Mouse (Mus musculus): ENCODE data around the gene Pip4k2a.
"Not testable (repeated sequence)": the region's sequence is repeated elsewhere in the genome, so short reads cannot be mapped to it uniquely, and the experiment has no call there.

Pip4k2a gene

GRCm38 (mm10) chr2:18893336-18893735 is 104.6 kb downstream of the Pip4k2a start:
- DNase-seq (ENCODE audit: low spot score) = not testable (repeated sequence)

- no peak for DNase-seq (ENCODE audit: low spot score)
Measured at GRCm38 (mm10) chr2:18891991-18892537, 105.9 kb downstream of the Pip4k2a start.

- no peak for DNase-seq (ENCODE audit: low spot score)
Measured at GRCm38 (mm10) chr2:18890227-18891001, 107.5 kb downstream of the Pip4k2a start.

GRCm38 (mm10) chr2:18884277-18884676 is 113.6 kb downstream of the Pip4k2a start:
- no peak for DNase-seq (ENCODE audit: low spot score)

- no peak for DNase-seq (ENCODE audit: low spot score)
Measured at GRCm38 (mm10) chr2:18874626-18875025, 123.3 kb downstream of the Pip4k2a start.

GRCm38 (mm10) chr2:18874063-18874462 is 123.9 kb downstream of the Pip4k2a start:
- no peak for DNase-seq (ENCODE audit: low spot score)

GRCm38 (mm10) chr2:18873440-18873839 is 124.5 kb downstream of the Pip4k2a start:
- no peak for DNase-seq (ENCODE audit: low spot score)

- peak; percentile 64 for DNase-seq (ENCODE audit: low spot score)
Measured at GRCm38 (mm10) chr2:18872797-18873196, 125.1 kb downstream of the Pip4k2a start.

- no peak for DNase-seq (ENCODE audit: low spot score)
Measured at GRCm38 (mm10) chr2:18871087-18871486, 126.8 kb downstream of the Pip4k2a start.

- DNase-seq (ENCODE audit: low spot score) = no peak
Measured at GRCm38 (mm10) chr2:18867069-18867468, 130.9 kb downstream of the Pip4k2a start.

- no peak for DNase-seq (ENCODE audit: low spot score)
Measured at GRCm38 (mm10) chr2:18864719-18865118, 133.2 kb downstream of the Pip4k2a start.

GRCm38 (mm10) chr2:18861607-18862158 is 136.2 kb downstream of the Pip4k2a start:
- no peak for DNase-seq (ENCODE audit: low spot score)

GRCm38 (mm10) chr2:18860686-18861085 is 137.2 kb downstream of the Pip4k2a start:
- no peak for DNase-seq (ENCODE audit: low spot score)

GRCm38 (mm10) chr2:18857952-18858351 is 140.0 kb downstream of the Pip4k2a start:
- no peak for DNase-seq (ENCODE audit: low spot score)

- no peak for DNase-seq (ENCODE audit: low spot score)
Measured at GRCm38 (mm10) chr2:18856461-18856860, 141.5 kb downstream of the Pip4k2a start.

GRCm38 (mm10) chr2:18855246-18855645 is 142.7 kb downstream of the Pip4k2a start:
- no peak for DNase-seq (ENCODE audit: low spot score)

- DNase-seq (ENCODE audit: low spot score) = no peak
Measured at GRCm38 (mm10) chr2:18853345-18853744, 144.6 kb downstream of the Pip4k2a start.

- DNase-seq (ENCODE audit: low spot score) = no peak
Measured at GRCm38 (mm10) chr2:18850657-18851056, 147.3 kb downstream of the Pip4k2a start.

GRCm38 (mm10) chr2:18848074-18848629 is 149.8 kb downstream of the Pip4k2a start:
- DNase-seq (ENCODE audit: low spot score) = no peak

GRCm38 (mm10) chr2:18842527-18842926 is 155.4 kb downstream of the Pip4k2a start:
- no peak for DNase-seq (ENCODE audit: low spot score)

- no peak for DNase-seq (ENCODE audit: low spot score)
Measured at GRCm38 (mm10) chr2:18841051-18841450, 156.9 kb downstream of the Pip4k2a start.

GRCm38 (mm10) chr2:18839532-18839931 is 158.4 kb downstream of the Pip4k2a start:
- DNase-seq (ENCODE audit: low spot score) = no peak

GRCm38 (mm10) chr2:18835266-18835908 is 162.5 kb downstream of the Pip4k2a start:
- no peak for DNase-seq (ENCODE audit: low spot score)

Measured in ovary, postnatal 14 days (tissue).